Mouse (Mus musculus): ENCODE data around the gene Slc9b2. TPM values are rescaled to one million over a fixed set of nuclear protein-coding genes. Genes with fewer than 3 reads are reported as not detected.

The Slc9b2 gene
- 0.06 and 0.13 TPM in 2 replicates for polyA plus RNA-seq (2015; fragmentation: Nextera tagmentation; extraction: Ambion mirVana)

- Histone ChIP-seq H3K4me2 (peak within 1 kb of the TSS; percentile 61), H3K4me1 (replicated peaks) (peaks cover 11% of the 10 kb centered on the region; the same call in 1 of the 2 replicates), H3K9ac (no peak within 1 kb of the TSS), H3K27me3 (peaks cover 3% of the 10 kb centered on the region; the same call in 1 of the 2 replicates), H3K27ac (replicated peaks) (no peak within 1 kb of the TSS), H3K4me3 (replicated peaks) (peak within 1 kb of the TSS; percentile 27), H3K36me3 (replicated peaks) (no peaks in the 10 kb centered on the region), H3K9me3 (replicated peaks) (no peaks in the 10 kb centered on the region)
- WGBS (ENCODE audit: insufficient replicate concordance), result 7% methylated on average over 28 of the region's 28 CpGs
- ATAC-seq (ENCODE audit: insufficient read depth), result peak; percentile 79
Measured at GRCm38 (mm10) chr3:135307411-135308259, at the start of gene Slc9b2. Gene Slc9b2, plus strand, starts transcription at chr3:135307700.

GRCm38 (mm10) chr3:135258919-135259318 lies 48.6 kb upstream of the Slc9b2 start:
- no peak overlapping the region for H3K4me3 ChIP-seq (replicated peaks)
- H3K9ac ChIP-seq, result no peak overlapping the region
- H3K4me2 ChIP-seq, result no peak overlapping the region
- H3K36me3 ChIP-seq (replicated peaks), result peaks cover 91% of the 10 kb centered on the region
- 83% methylated on average over 10 of the region's 10 CpGs for WGBS (ENCODE audit: insufficient replicate concordance)
- ATAC-seq (ENCODE audit: insufficient read depth), result no peak
- H3K4me1 ChIP-seq (replicated peaks), result no peaks in the 10 kb centered on the region
- H3K27ac ChIP-seq (replicated peaks), result no peak overlapping the region
- no peaks in the 10 kb centered on the region for H3K27me3 ChIP-seq
- no peaks in the 10 kb centered on the region for H3K9me3 ChIP-seq (replicated peaks)

- no peaks in the 10 kb centered on the region for H3K27me3 ChIP-seq
- H3K36me3 ChIP-seq (replicated peaks), result peaks cover 96% of the 10 kb centered on the region
- no peak overlapping the region for H3K27ac ChIP-seq (replicated peaks)
- no peak overlapping the region for H3K4me3 ChIP-seq (replicated peaks)
- H3K4me2 ChIP-seq, result no peak overlapping the region
- no peaks in the 10 kb centered on the region for H3K4me1 ChIP-seq (replicated peaks)
- H3K9ac ChIP-seq, result no peak overlapping the region
- H3K9me3 ChIP-seq (replicated peaks), result no peaks in the 10 kb centered on the region
- ATAC-seq (ENCODE audit: insufficient read depth), result no peak
- 91% methylated on average over 7 of the region's 7 CpGs for WGBS (ENCODE audit: insufficient replicate concordance)
Measured at GRCm38 (mm10) chr3:135260233-135260632, 47.3 kb upstream of the Slc9b2 start.

GRCm38 (mm10) chr3:135268616-135269015 lies 38.9 kb upstream of the Slc9b2 start:
- H3K4me2 ChIP-seq, result no peak overlapping the region
- WGBS (ENCODE audit: insufficient replicate concordance), result 79% methylated on average over 5 of the region's 5 CpGs
- H3K4me1 ChIP-seq (replicated peaks), result no peaks in the 10 kb centered on the region
- no peak for ATAC-seq (ENCODE audit: insufficient read depth)
- peaks cover 95% of the 10 kb centered on the region for H3K36me3 ChIP-seq (replicated peaks)
- H3K4me3 ChIP-seq (replicated peaks), result no peak overlapping the region
- H3K9ac ChIP-seq, result no peak overlapping the region
- H3K27me3 ChIP-seq, result no peaks in the 10 kb centered on the region
- no peaks in the 10 kb centered on the region for H3K9me3 ChIP-seq (replicated peaks)
- H3K27ac ChIP-seq (replicated peaks), result no peak overlapping the region; the same call in 1 of the 2 replicates

GRCm38 (mm10) chr3:135269391-135269990 lies 38.0 kb upstream of the Slc9b2 start:
- Histone ChIP-seq H3K27me3 (no peaks in the 10 kb centered on the region), H3K27ac (replicated peaks) (no peak overlapping the region; the same call in 1 of the 2 replicates), H3K4me1 (replicated peaks) (no peaks in the 10 kb centered on the region), H3K9me3 (replicated peaks) (no peaks in the 10 kb centered on the region), H3K4me2 (no peak overlapping the region), H3K4me3 (replicated peaks) (no peak overlapping the region), H3K36me3 (replicated peaks) (peaks cover 90% of the 10 kb centered on the region), H3K9ac (no peak overlapping the region)
- 85% methylated on average over 10 of the region's 10 CpGs for WGBS (ENCODE audit: insufficient replicate concordance)
- peak; percentile 61 for ATAC-seq (ENCODE audit: insufficient read depth)

GRCm38 (mm10) chr3:135272627-135273026 lies 34.9 kb upstream of the Slc9b2 start:
- peaks cover 70% of the 10 kb centered on the region for H3K36me3 ChIP-seq (replicated peaks)
- no peak overlapping the region for H3K9ac ChIP-seq
- no peak overlapping the region for H3K27ac ChIP-seq (replicated peaks)
- no peaks in the 10 kb centered on the region for H3K9me3 ChIP-seq (replicated peaks)
- no peaks in the 10 kb centered on the region for H3K4me1 ChIP-seq (replicated peaks)
- no peaks in the 10 kb centered on the region for H3K27me3 ChIP-seq
- no peak overlapping the region for H3K4me2 ChIP-seq
- WGBS (ENCODE audit: insufficient replicate concordance), result 87% methylated on average over 12 of the region's 12 CpGs
- no peak overlapping the region for H3K4me3 ChIP-seq (replicated peaks)
- no peak for ATAC-seq (ENCODE audit: insufficient read depth)

- Histone ChIP-seq H3K27ac (replicated peaks) (no peak overlapping the region), H3K4me3 (replicated peaks) (no peak overlapping the region), H3K27me3 (no peaks in the 10 kb centered on the region), H3K4me2 (no peak overlapping the region), H3K4me1 (replicated peaks) (no peaks in the 10 kb centered on the region), H3K36me3 (replicated peaks) (peaks cover 66% of the 10 kb centered on the region), H3K9me3 (replicated peaks) (no peaks in the 10 kb centered on the region), H3K9ac (no peak overlapping the region)
- no peak for ATAC-seq (ENCODE audit: insufficient read depth)
- 82% methylated on average over 13 of the region's 13 CpGs for WGBS (ENCODE audit: insufficient replicate concordance)
Measured at GRCm38 (mm10) chr3:135273047-135273446, 34.5 kb upstream of the Slc9b2 start.

GRCm38 (mm10) chr3:135280160-135280559 lies 27.3 kb upstream of the Slc9b2 start:
- Histone ChIP-seq H3K9ac (no peak overlapping the region), H3K36me3 (replicated peaks) (0 out of 2 replicates have a peak, but pooled peaks cover under 1% of the 10 kb centered on the region)

GRCm38 (mm10) chr3:135280669-135281415 lies 26.7 kb upstream of the Slc9b2 start, which contains the start of gene Bdh2:
Gene Bdh2, plus strand, starts transcription at chr3:135281221.
- no peak within 1 kb of the TSS for H3K27ac ChIP-seq (replicated peaks)
- no peaks in the 10 kb centered on the region for H3K27me3 ChIP-seq
- H3K36me3 ChIP-seq (replicated peaks), result no peaks in the 10 kb centered on the region
- WGBS (ENCODE audit: insufficient replicate concordance), result 22% methylated on average over 14 of the region's 14 CpGs
- H3K9me3 ChIP-seq (replicated peaks), result no peaks in the 10 kb centered on the region
- no peak within 1 kb of the TSS for H3K9ac ChIP-seq
- H3K4me2 ChIP-seq, result no peak within 1 kb of the TSS
- H3K4me3 ChIP-seq (replicated peaks), result no peak within 1 kb of the TSS
- no peaks in the 10 kb centered on the region for H3K4me1 ChIP-seq (replicated peaks)
- ATAC-seq (ENCODE audit: insufficient read depth), result no peak

More at GRCm38 (mm10) chr3:135280160-135280559, 27.3 kb upstream of the Slc9b2 start:
- Histone ChIP-seq H3K4me1 (replicated peaks) (no peaks in the 10 kb centered on the region), H3K27me3 (no peaks in the 10 kb centered on the region), H3K9me3 (replicated peaks) (no peaks in the 10 kb centered on the region), H3K4me2 (no peak overlapping the region), H3K27ac (replicated peaks) (no peak overlapping the region), H3K4me3 (replicated peaks) (no peak overlapping the region)
- no peak for ATAC-seq (ENCODE audit: insufficient read depth)
- 43% methylated on average over 4 of the region's 4 CpGs for WGBS (ENCODE audit: insufficient replicate concordance)

GRCm38 (mm10) chr3:135281701-135282100 lies 25.8 kb upstream of the Slc9b2 start:
- 68% methylated on average over 8 of the region's 8 CpGs for WGBS (ENCODE audit: insufficient replicate concordance)
- no peaks in the 10 kb centered on the region for H3K36me3 ChIP-seq (replicated peaks)
- H3K27ac ChIP-seq (replicated peaks), result no peak overlapping the region
- no peak overlapping the region for H3K4me2 ChIP-seq
- ATAC-seq (ENCODE audit: insufficient read depth), result no peak
- no peaks in the 10 kb centered on the region for H3K9me3 ChIP-seq (replicated peaks)
- H3K27me3 ChIP-seq, result no peaks in the 10 kb centered on the region
- H3K4me3 ChIP-seq (replicated peaks), result no peak overlapping the region
- no peak overlapping the region for H3K9ac ChIP-seq
- no peaks in the 10 kb centered on the region for H3K4me1 ChIP-seq (replicated peaks)

GRCm38 (mm10) chr3:135285256-135285655 lies 22.2 kb upstream of the Slc9b2 start:
- Histone ChIP-seq H3K4me1 (replicated peaks) (no peaks in the 10 kb centered on the region), H3K9me3 (replicated peaks) (no peaks in the 10 kb centered on the region), H3K4me2 (no peak overlapping the region), H3K27ac (replicated peaks) (no peak overlapping the region), H3K36me3 (replicated peaks) (no peaks in the 10 kb centered on the region), H3K9ac (no peak overlapping the region), H3K27me3 (no peaks in the 10 kb centered on the region), H3K4me3 (replicated peaks) (no peak overlapping the region)
- WGBS (ENCODE audit: insufficient replicate concordance), result 80% methylated on average over 11 of the region's 11 CpGs
- ATAC-seq (ENCODE audit: insufficient read depth), result no peak

Data from liver, embryonic 15.5 days (tissue).